In the genomic region with DNA sequence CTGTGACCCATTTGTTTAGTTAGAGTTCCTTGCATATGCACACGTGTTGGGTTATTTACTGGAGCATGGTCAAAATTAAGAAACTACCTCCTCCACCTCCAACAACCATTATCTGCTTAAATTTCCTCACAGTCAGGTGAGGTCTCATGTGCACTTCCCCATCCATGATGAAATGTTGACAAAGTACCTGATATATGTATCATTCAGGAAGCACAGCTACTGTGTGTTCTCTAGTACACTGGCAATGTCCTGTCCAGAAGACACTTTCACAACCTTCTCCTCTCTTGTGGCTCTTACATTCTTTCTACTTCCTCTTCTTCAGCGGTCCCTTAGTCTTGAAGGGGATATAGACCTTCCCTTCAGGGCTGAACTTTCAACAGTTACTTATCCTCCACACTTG, we compare ENCODE assay signal across 23 mouse cellular contexts.
"Had no signal": no experiment of that assay in that cellular context is flagged by ENCODE, and none has a peak within 500 bp of the region (broad histone marks: within the 10 kb centered on the region; RNA-seq: fewer than 3 reads in every experiment).

No protein-coding gene starts in this region.

- DNase-seq: kidney, adult 11 months; kidney, adult 8-10 months; kidney, postnatal 10 days; kidney, postnatal 36 days; layer of hippocampus, postnatal 36 days; left cerebral cortex, postnatal 4 days; liver, embryonic 13.5 days; lung, adult 18-20 months; lung, postnatal 10 days; lung, postnatal 36 days; thymus, adult 2 months; thymus, postnatal 14 days; thymus, postnatal 4 days had no signal

- H3K9me3 ChIP-seq: kidney, embryonic 15.5 days; limb, embryonic 12.5 days; limb, embryonic 15.5 days; liver, embryonic 13.5 days; lung, embryonic 15.5 days; midbrain, embryonic 12.5 days; midbrain, embryonic 15.5 days; neural tube, embryonic 13.5 days had no signal

- ATAC-seq: midbrain, embryonic 15.5 days had no signal

- H3K27me3 ChIP-seq: kidney, embryonic 15.5 days; limb, embryonic 12.5 days; limb, embryonic 15.5 days; liver, embryonic 13.5 days; lung, embryonic 15.5 days; midbrain, embryonic 12.5 days; midbrain, embryonic 15.5 days; neural tube, embryonic 13.5 days had no signal

- H3K27ac ChIP-seq: kidney, embryonic 15.5 days; left cerebral cortex, adult 2 months; limb, embryonic 12.5 days; limb, embryonic 15.5 days; liver, embryonic 13.5 days; lung, embryonic 15.5 days; midbrain, embryonic 12.5 days; midbrain, embryonic 15.5 days; neural tube, embryonic 13.5 days; stomach, postnatal 0 days had no signal

- H3K4me3 ChIP-seq: kidney, embryonic 15.5 days; left cerebral cortex, adult 2 months; limb, embryonic 12.5 days; limb, embryonic 15.5 days; liver, embryonic 13.5 days; lung, embryonic 15.5 days; midbrain, embryonic 12.5 days; midbrain, embryonic 15.5 days; myocyte; neural tube, embryonic 13.5 days had no signal

- H3K36me3 ChIP-seq: kidney, embryonic 15.5 days; limb, embryonic 12.5 days; limb, embryonic 15.5 days; liver, embryonic 13.5 days; lung, embryonic 15.5 days; midbrain, embryonic 12.5 days; midbrain, embryonic 15.5 days; neural tube, embryonic 13.5 days had no signal

- H3K4me2 ChIP-seq: kidney, embryonic 15.5 days; limb, embryonic 12.5 days; limb, embryonic 15.5 days; liver, embryonic 13.5 days; lung, embryonic 15.5 days; midbrain, embryonic 12.5 days; midbrain, embryonic 15.5 days; neural tube, embryonic 13.5 days had no signal

- H3K4me1 ChIP-seq: kidney, embryonic 15.5 days; limb, embryonic 12.5 days; limb, embryonic 15.5 days; liver, embryonic 13.5 days; lung, embryonic 15.5 days; midbrain, embryonic 12.5 days; midbrain, embryonic 15.5 days; neural tube, embryonic 13.5 days had no signal

- H3K9ac ChIP-seq: kidney, embryonic 15.5 days; limb, embryonic 12.5 days; limb, embryonic 15.5 days; liver, embryonic 13.5 days; lung, embryonic 15.5 days; midbrain, embryonic 12.5 days; midbrain, embryonic 15.5 days; neural tube, embryonic 13.5 days had no signal
